Mouse (Mus musculus) bone marrow, adult 2 months (tissue): ENCODE measurements around the gene P3h1. TPM values are rescaled to one million over a fixed set of nuclear protein-coding genes. Genes with fewer than 3 reads are reported as not detected.

ENCODE experiments used
- H3K27ac ChIP-seq: fragments of 200-500 bp; 2 replicates; pipeline ENCODE4 v1.5.1; 2012; ENCODE audit warnings: low read depth, mild to moderate bottlenecking, control low read depth, inconsistent platforms, low read length; ENCODE audit not compliant: control insufficient read depth, poor library complexity, insufficient read depth
- H3K4me1 ChIP-seq: fragments of 200-500 bp; 2 replicates; pipeline ENCODE4 v1.6.1; 2011; ENCODE audit warnings: low read length; ENCODE audit not compliant: control insufficient read depth, insufficient read depth
- H3K4me3 ChIP-seq: fragments of 200-500 bp; replicated peaks from 2 replicates; pipeline ENCODE3; 2011; ENCODE audit warnings: mild to moderate bottlenecking, low read depth, low read length, control low read depth; ENCODE audit not compliant: control insufficient read depth
- CTCF ChIP-seq: fragments of 200-500 bp; IDR thresholded peaks from 2 replicates; pipeline ENCODE4 v1.5.1; 2011; ENCODE audit warnings: low read length, control low read depth; ENCODE audit not compliant: control insufficient read depth, insufficient read depth
- POLR2A ChIP-seq: fragments of 200-500 bp; IDR thresholded peaks from 2 replicates; pipeline ENCODE4 v1.6.1; 2011; ENCODE audit warnings: low read depth, mild to moderate bottlenecking, control low read depth, low read length, borderline replicate concordance; ENCODE audit not compliant: control insufficient read depth
- WGBS: fragments of 180-500 bp; shearing (Covaris S2); methylation state at CpG from one replicate; pipeline ENCODE4 v1.1.7; 2018; 5-methylcytosine and 5-hydroxymethylcytosine counted together
- polyA plus RNA-seq: library from polyadenylated mRNA; stranded (reverse); fragments of >200 nt; gene quantifications from 2 replicates; pipeline ENCODE4 v1.2.4, GENCODE M21; 2011; ENCODE audit warnings: low replicate concordance; ENCODE audit not compliant: missing spikeins, insufficient read depth, insufficient read length

The P3h1 gene
- polyA plus RNA-seq, 1 experiment, result 7.0 TPM

DNA sequence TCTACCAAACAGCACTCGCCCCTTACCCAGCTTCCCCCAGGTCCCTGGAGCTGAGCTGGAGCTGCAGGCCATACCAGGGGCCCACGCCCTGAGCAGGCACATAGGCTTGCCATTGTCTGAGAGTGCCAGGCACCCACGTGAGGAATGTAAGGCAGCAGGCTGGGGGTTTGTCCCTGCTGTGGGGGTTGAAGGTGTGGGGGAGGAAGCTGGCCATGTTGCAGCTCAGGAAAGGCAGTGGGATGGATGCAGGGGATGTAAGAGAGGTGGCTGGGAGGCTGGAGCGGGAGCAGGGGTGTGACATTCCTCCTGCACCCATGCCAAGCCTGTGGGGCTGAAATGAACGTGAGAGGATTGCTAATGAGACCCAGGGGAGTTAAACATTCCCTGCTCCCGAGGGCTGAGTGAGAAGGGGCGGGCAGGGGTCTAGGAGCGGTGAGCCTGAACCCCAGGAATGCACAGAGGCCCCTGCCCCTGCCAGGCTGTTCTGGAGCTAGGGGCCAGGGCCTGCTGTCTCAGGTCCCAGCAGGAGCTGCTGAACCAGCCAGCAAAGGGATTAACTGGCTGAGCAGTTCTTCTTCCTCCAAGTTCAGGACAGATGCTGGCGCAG, 21.4 kb downstream of the P3h1 start:
- WGBS, result 73% methylated on average over 9 of the region's 9 CpGs
- H3K4me3 ChIP-seq, result no peak overlapping the region
- H3K27ac ChIP-seq, result no peak overlapping the region
- no peaks in the 10 kb centered on the region for H3K4me1 ChIP-seq
- TF ChIP-seq CTCF (no peak), POLR2A (no peak)

DNA sequence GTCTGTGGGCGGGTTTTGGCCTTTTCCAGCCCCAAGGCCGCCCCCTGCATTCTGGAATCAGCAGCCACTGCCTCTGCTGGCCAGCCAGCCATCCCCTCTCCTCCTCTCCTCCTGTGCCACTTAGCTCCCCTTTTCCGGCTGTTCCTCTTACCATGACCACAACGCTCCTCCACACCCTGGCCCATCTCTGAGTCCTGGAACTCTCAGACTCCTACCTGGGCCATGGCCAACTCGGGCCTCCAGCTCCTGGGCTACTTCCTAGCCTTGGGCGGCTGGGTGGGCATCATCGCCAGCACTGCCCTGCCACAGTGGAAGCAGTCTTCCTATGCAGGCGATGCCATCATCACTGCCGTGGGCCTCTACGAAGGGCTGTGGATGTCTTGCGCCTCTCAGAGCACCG, 22.6 kb downstream of the P3h1 start, which contains the start of gene Cldn19:
Gene Cldn19, plus strand, starts transcription at position 64 of the 400 bp plus-strand sequence.
- Histone ChIP-seq H3K4me3 (no peak within 1 kb of the TSS), H3K27ac (no peak within 1 kb of the TSS), H3K4me1 (no peaks in the 10 kb centered on the region)
- WGBS, result 82% methylated on average over 12 of the region's 12 CpGs
- TF ChIP-seq CTCF, result no peak
- TF ChIP-seq POLR2A, result no peak

DNA sequence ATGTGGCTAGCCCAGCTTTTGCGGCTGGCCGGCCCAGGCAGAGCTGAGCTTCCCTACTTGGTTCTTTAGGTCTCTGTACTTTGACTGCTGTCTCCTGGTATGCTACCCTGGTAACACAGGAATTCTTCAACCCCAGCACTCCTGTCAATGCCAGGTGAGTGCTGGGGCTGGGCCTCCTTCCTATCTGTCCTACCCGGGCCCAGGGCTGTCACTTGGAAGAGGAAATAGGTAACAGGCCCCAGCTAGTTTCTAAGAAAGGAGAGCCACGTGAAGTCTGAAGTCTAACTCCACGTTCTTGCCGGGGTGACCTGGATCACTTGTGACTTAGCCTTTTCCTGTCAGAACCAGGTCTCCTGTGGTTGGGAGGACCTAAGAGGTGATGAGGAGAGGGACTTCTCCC, 24.4 kb downstream of the P3h1 start:
- TF ChIP-seq CTCF (no peak), POLR2A (no peak)
- H3K4me1 ChIP-seq, result no peaks in the 10 kb centered on the region
- 53% methylated on average over 6 of the region's 6 CpGs for WGBS
- no peak overlapping the region for H3K4me3 ChIP-seq
- no peak overlapping the region for H3K27ac ChIP-seq

DNA sequence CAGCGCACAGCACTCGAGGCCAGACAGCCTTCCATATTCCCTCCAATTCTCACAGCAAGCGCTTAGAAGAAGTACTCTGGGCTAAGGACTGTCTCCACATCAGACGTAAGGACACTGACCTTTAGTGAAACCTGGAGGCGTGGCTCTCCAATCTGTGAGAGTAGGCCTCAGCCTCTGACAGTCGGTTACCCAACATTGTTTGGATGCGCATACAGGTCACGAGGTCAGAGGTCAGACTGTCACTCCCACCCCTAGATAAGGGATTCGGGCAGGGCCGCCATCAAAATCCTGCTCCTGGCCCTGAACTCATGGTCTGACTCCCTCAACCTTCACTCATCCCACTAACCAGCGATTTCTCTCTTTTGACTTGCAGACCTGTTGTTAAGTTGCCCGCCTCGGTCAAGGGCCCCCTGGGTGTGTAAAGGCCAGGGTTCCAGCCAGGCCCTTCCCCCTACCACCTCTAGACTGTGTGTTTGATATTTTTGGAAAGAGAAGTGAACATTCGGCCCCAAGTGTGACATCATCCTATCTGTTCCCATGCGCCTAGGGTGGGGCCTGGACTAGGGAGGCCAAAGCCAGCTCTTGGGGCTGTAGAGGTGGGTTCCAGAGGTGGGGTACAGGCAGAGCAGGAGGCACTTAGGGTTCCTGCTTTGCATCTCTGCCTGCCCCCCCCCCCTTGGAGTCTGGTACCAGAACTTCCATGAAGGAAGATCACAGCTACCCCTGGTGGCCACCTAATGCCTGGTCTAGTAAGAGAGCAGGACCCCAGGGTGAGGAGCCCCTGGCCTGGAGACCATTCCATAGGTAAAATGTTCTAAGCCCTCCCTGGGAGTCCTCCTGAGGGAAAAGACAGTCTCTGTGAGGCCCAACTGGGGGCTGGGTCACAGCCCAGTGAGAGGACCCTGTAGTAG, 26.9 kb downstream of the P3h1 start:
- TF ChIP-seq CTCF (no peak), POLR2A (no peak)
- H3K27ac ChIP-seq, result no peak overlapping the region; the same call in 1 of the 2 replicates
- 85% methylated on average over 15 of the region's 15 CpGs for WGBS
- no peak overlapping the region for H3K4me3 ChIP-seq
- no peaks in the 10 kb centered on the region for H3K4me1 ChIP-seq

DNA sequence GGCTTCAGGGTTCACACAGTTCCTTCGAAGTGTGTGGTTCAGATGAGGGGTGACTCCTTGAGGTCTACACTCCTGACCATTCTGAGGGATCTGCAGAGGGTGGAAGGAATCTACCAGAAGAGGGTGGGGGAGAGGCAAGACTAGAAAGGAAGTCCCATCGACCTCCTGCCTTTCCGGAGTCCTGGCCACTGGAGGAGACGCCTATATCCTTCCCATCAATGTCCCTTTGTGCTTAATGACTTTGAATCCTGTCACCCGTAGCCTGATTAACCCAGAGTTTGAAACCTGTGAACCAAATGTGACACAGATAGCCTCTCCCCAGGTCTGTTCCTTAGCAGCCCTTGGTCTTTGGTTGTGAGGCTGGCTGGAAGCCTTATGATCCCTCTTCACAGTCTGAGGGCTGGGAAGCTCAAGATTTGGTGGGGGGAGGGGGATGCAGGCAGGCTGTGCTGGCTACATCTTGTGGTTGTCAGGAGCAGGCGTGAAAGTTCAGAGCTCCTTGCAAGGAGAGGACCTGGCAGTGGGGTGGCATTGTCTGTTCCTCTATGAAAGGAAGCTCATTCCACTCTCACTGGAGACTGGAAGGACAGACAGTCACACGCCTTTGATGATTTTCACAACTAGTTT, 28.5 kb downstream of the P3h1 start:
- Histone ChIP-seq H3K4me1 (no peaks in the 10 kb centered on the region), H3K27ac (no peak overlapping the region), H3K4me3 (no peak overlapping the region)
- no peak for TF ChIP-seq CTCF
- no peak for TF ChIP-seq POLR2A
- 43% methylated on average over 7 of the region's 7 CpGs for WGBS

DNA sequence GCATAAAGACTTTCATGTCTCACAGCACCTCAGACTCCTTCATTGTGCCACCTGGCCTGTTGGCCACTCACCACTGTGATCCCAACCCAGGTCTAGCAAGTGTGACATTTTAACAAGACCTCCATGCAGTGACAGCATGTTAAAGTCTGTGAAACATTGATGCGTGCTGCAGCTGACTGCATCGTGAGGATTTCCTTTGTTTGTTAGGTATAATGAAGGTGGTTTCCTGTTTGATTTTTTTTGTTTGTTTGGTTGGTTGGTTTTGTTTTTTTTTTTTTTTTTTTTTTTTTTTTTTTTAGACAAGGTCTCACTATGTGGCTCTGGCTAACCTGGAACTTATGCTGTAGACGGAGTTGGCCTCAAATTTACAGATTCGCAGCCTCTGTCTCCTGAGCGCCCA, 29.8 kb downstream of the P3h1 start:
- Histone ChIP-seq H3K27ac (no peak overlapping the region), H3K4me1 (no peaks in the 10 kb centered on the region), H3K4me3 (no peak overlapping the region)
- WGBS, result 85% methylated on average over 5 of the region's 5 CpGs
- TF ChIP-seq POLR2A, result no peak
- TF ChIP-seq CTCF, result no peak

DNA sequence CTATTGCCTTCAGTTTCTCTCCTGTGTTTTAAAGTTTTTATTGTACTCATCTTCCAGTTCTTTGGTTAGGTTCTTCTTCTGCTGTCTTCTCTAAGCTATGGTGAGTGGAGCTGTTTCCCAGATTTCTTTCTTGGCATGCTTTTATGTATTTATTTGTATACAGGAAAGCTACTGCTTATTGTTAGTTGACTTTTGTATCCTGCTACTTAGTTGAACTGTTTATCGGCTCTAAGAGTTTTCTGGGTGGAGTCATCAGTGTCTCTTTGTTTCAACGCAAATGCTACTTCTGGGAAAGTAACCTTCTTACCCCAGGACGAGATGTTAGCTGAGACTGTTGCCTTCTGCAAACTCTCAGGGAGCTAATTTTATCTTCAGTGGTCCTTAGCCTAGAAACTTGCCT, 30.7 kb downstream of the P3h1 start:
- H3K4me3 ChIP-seq, result no peak overlapping the region
- 75% methylated on average over 3 of the region's 3 CpGs for WGBS
- no peak for TF ChIP-seq CTCF
- no peak for TF ChIP-seq POLR2A
- no peak overlapping the region for H3K27ac ChIP-seq
- no peaks in the 10 kb centered on the region for H3K4me1 ChIP-seq

DNA sequence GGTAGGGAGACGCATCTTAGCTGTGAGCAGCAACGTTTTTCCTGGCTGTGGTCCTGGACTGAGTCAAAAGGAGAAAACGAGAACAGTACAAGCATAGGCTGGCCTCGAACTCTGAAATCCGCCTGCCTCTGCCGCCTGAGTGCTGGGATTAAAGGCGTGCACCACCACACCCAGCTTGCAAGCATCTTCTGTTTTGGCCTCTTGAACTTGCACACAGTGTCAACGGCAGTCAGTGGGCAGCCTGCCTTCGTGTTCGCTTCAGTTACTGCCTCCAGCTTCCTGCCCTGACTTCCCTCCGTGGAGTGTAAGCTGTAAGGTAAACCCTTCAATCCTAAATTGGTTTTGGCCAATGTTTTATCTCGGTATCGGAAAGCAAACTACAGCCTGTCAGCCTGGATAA, 33.9 kb downstream of the P3h1 start:
- Histone ChIP-seq H3K27ac (no peak overlapping the region), H3K4me1 (no peaks in the 10 kb centered on the region), H3K4me3 (no peak overlapping the region)
- TF ChIP-seq CTCF (no peak), POLR2A (no peak)
- WGBS, result 62% methylated on average over 13 of the region's 13 CpGs
